Mouse (Mus musculus) G1E (cell line): ENCODE measurements at regions not wholly inside any gene's neighbourhood (a gene's known extent, or its start where the extent isn't known, plus 50 kb on each side); places are given as distances from the start of the nearest gene placed in this dataset.

Source experiments
- ATAC-seq: 2 replicates; pipeline ENCODE4 v1.8.0; 2016; ENCODE audit warnings: mild to moderate bottlenecking; ENCODE audit not compliant: insufficient number of reproducible peaks, poor library complexity, low FRiP score, severe bottlenecking; ENCODE audit errors: extremely low read depth
- DNase-seq: peaks from one replicate; pipeline ENCODE4 v3.0.0; 2012; ENCODE audit warnings: low spot score
- H3K27me3 ChIP-seq: 2 replicates; pipeline ENCODE4 v1.6.1; 2012; ENCODE audit warnings: mild to moderate bottlenecking, low read length, inconsistent platforms; ENCODE audit not compliant: insufficient read depth
- H3K36me3 ChIP-seq: replicated peaks from 2 replicates; pipeline ENCODE3; 2012; ENCODE audit warnings: mild to moderate bottlenecking, inconsistent platforms
- H3K4me1 ChIP-seq: 2 replicates; pipeline ENCODE4 v1.6.1; 2012; ENCODE audit warnings: low read depth, low read length, inconsistent platforms, mixed read lengths; ENCODE audit not compliant: insufficient read depth
- H3K4me3 ChIP-seq: 2 replicates; pipeline ENCODE4 v1.5.1; 2012; ENCODE audit warnings: low read depth, mild to moderate bottlenecking, inconsistent platforms, low read length, moderate library complexity, mixed read lengths
- H3K9me3 ChIP-seq: replicated peaks from 2 replicates; pipeline ENCODE4 v1.6.1; 2012; ENCODE audit warnings: inconsistent platforms
- CTCF ChIP-seq: IDR thresholded peaks from 2 replicates; pipeline ENCODE4 v1.5.1; 2012; ENCODE audit warnings: low read depth, low read length, inconsistent platforms, mixed read lengths
- GATA1 ChIP-seq: IDR thresholded peaks from 2 replicates; pipeline ENCODE4 v1.6.1; 2012; ENCODE audit warnings: borderline replicate concordance, low read length, inconsistent platforms, mixed read lengths
- GATA2 ChIP-seq: IDR thresholded peaks from 2 replicates; pipeline ENCODE4 v1.6.1; 2012; ENCODE audit warnings: low read depth, low read length, inconsistent platforms, borderline replicate concordance
- POLR2AphosphoS5 ChIP-seq: IDR thresholded peaks from 2 replicates; pipeline ENCODE4 v1.6.1; 2012; ENCODE audit warnings: low read depth, low read length, inconsistent platforms; ENCODE audit not compliant: insufficient replicate concordance
- TAL1 ChIP-seq: conservative IDR thresholded peaks from 2 replicates; pipeline ENCODE4 v1.6.1; 2012; ENCODE audit warnings: low read depth, low read length, inconsistent platforms, mixed read lengths

GRCm38 (mm10) chr9:89532435-89532834, 90.5 kb downstream of the Minar1 start:
- Histone ChIP-seq H3K4me3 (no peak overlapping the region), H3K36me3 (no peaks in the 10 kb centered on the region), H3K27me3 (no peaks in the 10 kb centered on the region), H3K4me1 (no peaks in the 10 kb centered on the region), H3K9me3 (peaks cover 17% of the 10 kb centered on the region)
- no peak for DNase-seq
- no peak for ATAC-seq
- TF ChIP-seq CTCF = no peak

GRCm38 (mm10) chr9:89524137-89524536, 98.8 kb downstream of the Minar1 start:
- Histone ChIP-seq H3K9me3 (peaks cover 22% of the 10 kb centered on the region), H3K36me3 (no peaks in the 10 kb centered on the region), H3K27me3 (no peaks in the 10 kb centered on the region), H3K4me3 (no peak overlapping the region), H3K4me1 (no peaks in the 10 kb centered on the region)
- TF ChIP-seq GATA2 (no peak), TAL1 (no peak), GATA1 (no peak), POLR2AphosphoS5 (no peak), CTCF (no peak)
- ATAC-seq (no peak), DNase-seq (no peak)

GRCm38 (mm10) chr9:89523705-89524104, 99.2 kb downstream of the Minar1 start:
- peaks cover 22% of the 10 kb centered on the region for H3K9me3 ChIP-seq
- no peak for TF ChIP-seq POLR2AphosphoS5
- TF ChIP-seq GATA1 = no peak
- TF ChIP-seq TAL1 = no peak
- no peak for TF ChIP-seq CTCF
- H3K27me3 ChIP-seq = no peaks in the 10 kb centered on the region
- no peak overlapping the region for H3K4me3 ChIP-seq
- no peaks in the 10 kb centered on the region for H3K4me1 ChIP-seq
- H3K36me3 ChIP-seq = no peaks in the 10 kb centered on the region
- ATAC-seq (no peak), DNase-seq (no peak)

GRCm38 (mm10) chr9:89508407-89509101, 114.4 kb downstream of the Minar1 start:
- no peaks in the 10 kb centered on the region for H3K27me3 ChIP-seq
- peaks cover 27% of the 10 kb centered on the region for H3K9me3 ChIP-seq
- no peaks in the 10 kb centered on the region for H3K4me1 ChIP-seq
- ATAC-seq (no peak), DNase-seq (no peak)
- H3K36me3 ChIP-seq = no peaks in the 10 kb centered on the region
- TF ChIP-seq POLR2AphosphoS5 = no peak
- no peak for TF ChIP-seq GATA2
- no peak overlapping the region for H3K4me3 ChIP-seq

GRCm38 (mm10) chr9:89502083-89502482, 120.8 kb downstream of the Minar1 start:
- DNase-seq (no peak), ATAC-seq (no peak)
- peaks cover 4% of the 10 kb centered on the region for H3K9me3 ChIP-seq
- TF ChIP-seq GATA2 = no peak
- no peak for TF ChIP-seq TAL1
- no peak for TF ChIP-seq CTCF
- no peak for TF ChIP-seq POLR2AphosphoS5
- TF ChIP-seq GATA1 = no peak
- H3K27me3 ChIP-seq = no peaks in the 10 kb centered on the region
- no peaks in the 10 kb centered on the region for H3K4me1 ChIP-seq
- no peak overlapping the region for H3K4me3 ChIP-seq
- no peaks in the 10 kb centered on the region for H3K36me3 ChIP-seq

GRCm38 (mm10) chr9:89497399-89497749, 125.6 kb downstream of the Minar1 start:
- Histone ChIP-seq H3K36me3 (no peaks in the 10 kb centered on the region), H3K4me3 (no peak overlapping the region), H3K9me3 (peaks cover 12% of the 10 kb centered on the region), H3K4me1 (no peaks in the 10 kb centered on the region), H3K27me3 (no peaks in the 10 kb centered on the region)
- TF ChIP-seq TAL1 (no peak), POLR2AphosphoS5 (no peak), GATA2 (no peak), GATA1 (no peak), CTCF (no peak)
- no peak for ATAC-seq
- DNase-seq = no peak
